Mouse (Mus musculus) hindbrain, embryonic 11.5 days (tissue): ENCODE data around the gene Rab36. TPM values are rescaled to one million over a fixed set of nuclear protein-coding genes. Genes with fewer than 3 reads are reported as not detected.

Experiments
- ATAC-seq: fragments of 200-750 bp; cut with Nextera tagmentation; 2 replicates; pipeline ENCODE4 v1.8.0; 2017; ENCODE audit warnings: mild to moderate bottlenecking, moderate TSS enrichment, moderate library complexity; ENCODE audit not compliant: low FRiP score
- DNase-seq: peaks from one replicate; pipeline ENCODE4 v3.0.0-alpha.2; 2015; ENCODE audit warnings: low spot score
- H3K27ac ChIP-seq: fragments of 300-500 bp; sonication (generic); 2 replicates; pipeline ENCODE4 v1.5.1; 2014; ENCODE audit warnings: mild to moderate bottlenecking, low read depth, low read length
- H3K27me3 ChIP-seq: fragments of 300-500 bp; sonication (generic); 2 replicates; pipeline ENCODE4 v1.6.1; 2014; ENCODE audit warnings: mild to moderate bottlenecking, low read length, moderate library complexity, mixed read lengths; ENCODE audit not compliant: control insufficient read depth, insufficient read depth
- H3K36me3 ChIP-seq: fragments of 300-500 bp; sonication (generic); 2 replicates; pipeline ENCODE4 v1.6.1; 2014; ENCODE audit warnings: mild to moderate bottlenecking, low read length, moderate library complexity, mixed read lengths; ENCODE audit not compliant: control insufficient read depth, insufficient read depth
- H3K4me1 ChIP-seq: fragments of 300-500 bp; sonication (generic); replicated peaks from 2 replicates; pipeline ENCODE4 v1.6.1; 2014; ENCODE audit warnings: low read length, mixed read lengths; ENCODE audit not compliant: control insufficient read depth, insufficient read depth
- H3K4me2 ChIP-seq: fragments of 300-500 bp; sonication (generic); replicated peaks from 2 replicates; pipeline ENCODE4 v1.6.1; 2014; ENCODE audit warnings: mild to moderate bottlenecking, low read depth, low read length
- H3K4me3 ChIP-seq: fragments of 300-500 bp; sonication (generic); 2 replicates; pipeline ENCODE4 v1.5.1; 2014; ENCODE audit warnings: low read depth, low read length
- H3K9ac ChIP-seq: fragments of 300-500 bp; sonication (generic); 2 replicates; pipeline ENCODE4 v1.6.1; 2014; ENCODE audit warnings: low read depth, low read length
- H3K9me3 ChIP-seq: fragments of 300-500 bp; sonication (generic); 2 replicates; pipeline ENCODE4 v1.6.1; 2016; ENCODE audit warnings: low read length; ENCODE audit not compliant: control insufficient read depth
- WGBS: fragments of 180-500 bp; shearing (Covaris S2); extraction: QIAGEN DNeasy Blood & Tissue Kit; methylation state at CpG from one replicate; pipeline ENCODE4 v1.1.7; 2014; 5-methylcytosine and 5-hydroxymethylcytosine counted together
- polyA plus RNA-seq: library from polyadenylated mRNA; unstranded; fragments of >200 nt; fragmentation: Nextera tagmentation; extraction: Ambion mirVana; gene quantifications from 2 replicates; pipeline ENCODE4 v1.2.1, GENCODE M21; 2014

Gene Rab36
- polyA plus RNA-seq, 1 experiment from 2014 or later: 6.8 TPM

DNA sequence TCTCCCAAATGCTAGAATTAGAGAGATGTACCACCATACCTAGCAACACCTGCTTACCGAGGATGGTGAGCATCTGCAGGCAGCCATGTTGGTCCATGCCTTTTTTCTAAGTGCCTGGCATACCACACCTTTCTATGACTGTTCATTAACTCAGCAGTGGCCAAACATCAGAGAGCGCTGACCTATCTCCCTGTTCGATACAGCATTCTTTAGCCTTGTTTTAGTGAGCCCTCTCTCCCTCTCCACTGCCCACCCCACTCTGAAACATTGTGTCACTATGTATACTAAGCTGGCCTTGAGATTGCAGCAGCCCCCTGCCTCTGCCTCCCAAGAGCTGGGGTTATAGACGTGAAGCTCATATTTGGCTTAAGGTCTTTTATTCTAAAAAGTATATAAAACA, 16.8 kb downstream of the Rab36 start:
- no peaks in the 10 kb centered on the region for H3K36me3 ChIP-seq
- WGBS: 92% methylated on average over 4 of the region's 4 CpGs
- no peak for ATAC-seq
- no peak overlapping the region for H3K4me3 ChIP-seq
- H3K4me1 ChIP-seq: peaks cover 3% of the 10 kb centered on the region; the same call in 1 of the 2 replicates
- no peaks in the 10 kb centered on the region for H3K27me3 ChIP-seq
- H3K27ac ChIP-seq: no peak overlapping the region
- no peaks in the 10 kb centered on the region for H3K9me3 ChIP-seq
- DNase-seq: no peak
- no peak overlapping the region for H3K4me2 ChIP-seq
- no peak overlapping the region for H3K9ac ChIP-seq

- no peaks in the 10 kb centered on the region for H3K27me3 ChIP-seq
- DNase-seq (no peak), ATAC-seq (no peak)
- H3K4me3 ChIP-seq: no peak overlapping the region
- H3K4me1 ChIP-seq: peaks cover 3% of the 10 kb centered on the region; the same call in 1 of the 2 replicates
- H3K36me3 ChIP-seq: no peaks in the 10 kb centered on the region
- no peak overlapping the region for H3K9ac ChIP-seq
- WGBS: 74% methylated on average over 6 of the region's 6 CpGs
- H3K4me2 ChIP-seq: no peak overlapping the region
- no peaks in the 10 kb centered on the region for H3K9me3 ChIP-seq
- no peak overlapping the region for H3K27ac ChIP-seq
Measured at GRCm38 (mm10) chr10:75054125-75054524, 17.3 kb downstream of the Rab36 start.

GRCm38 (mm10) chr10:75055672-75056071, 18.8 kb downstream of the Rab36 start:
- ATAC-seq (no peak), DNase-seq (no peak)

DNA sequence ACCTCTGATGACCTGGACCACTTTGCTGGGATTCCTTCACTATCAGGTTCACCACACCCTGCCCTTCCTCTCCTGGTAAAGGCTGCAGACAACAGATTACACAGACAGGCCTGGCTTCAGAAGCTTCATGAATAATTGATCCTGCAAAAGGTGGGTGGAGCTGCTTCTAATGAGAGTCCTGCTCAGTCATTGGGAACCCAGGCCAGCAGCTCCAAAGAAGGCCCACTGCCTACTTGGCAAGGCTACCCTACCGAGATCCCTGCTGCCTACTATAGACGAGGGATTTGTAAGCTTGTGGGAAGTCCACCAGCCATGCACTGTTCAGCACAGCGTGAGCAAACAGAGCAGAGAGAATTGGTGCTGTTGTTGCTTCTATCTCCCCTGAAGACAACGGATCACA, 19.4 kb downstream of the Rab36 start:
- WGBS: 4% methylated on average over 4 of the region's 4 CpGs
- ATAC-seq (peak; percentile 23; the same call in 1 of the 2 replicates), DNase-seq (peak; percentile 47)
- no peaks in the 10 kb centered on the region for H3K27me3 ChIP-seq
- H3K27ac ChIP-seq: peak overlapping the region; percentile 30; the same call in 1 of the 2 replicates
- no peak overlapping the region for H3K4me2 ChIP-seq
- no peak overlapping the region for H3K9ac ChIP-seq
- no peak overlapping the region for H3K4me3 ChIP-seq
- no peaks in the 10 kb centered on the region for H3K36me3 ChIP-seq
- H3K9me3 ChIP-seq: no peaks in the 10 kb centered on the region
- peaks cover 5% of the 10 kb centered on the region; the same call in 1 of the 2 replicates for H3K4me1 ChIP-seq

More at GRCm38 (mm10) chr10:75055672-75056071, 18.8 kb downstream of the Rab36 start:
- H3K27me3 ChIP-seq: no peaks in the 10 kb centered on the region
- H3K4me2 ChIP-seq: no peak overlapping the region
- H3K9ac ChIP-seq: no peak overlapping the region
- 56% methylated on average over 5 of the region's 5 CpGs for WGBS
- no peaks in the 10 kb centered on the region for H3K9me3 ChIP-seq
- no peaks in the 10 kb centered on the region for H3K36me3 ChIP-seq
- peaks cover 5% of the 10 kb centered on the region; the same call in 1 of the 2 replicates for H3K4me1 ChIP-seq
- 0 out of 2 replicates have a peak overlapping the region, but pooled peaks have one; percentile 36 for H3K27ac ChIP-seq
- H3K4me3 ChIP-seq: no peak overlapping the region

GRCm38 (mm10) chr10:75058336-75058735, 21.5 kb downstream of the Rab36 start:
- Histone ChIP-seq H3K4me2 (no peak overlapping the region), H3K27ac (no peak overlapping the region), H3K36me3 (no peaks in the 10 kb centered on the region), H3K9me3 (no peaks in the 10 kb centered on the region), H3K27me3 (peaks cover 4% of the 10 kb centered on the region; the same call in 1 of the 2 replicates), H3K4me1 (peaks cover 11% of the 10 kb centered on the region), H3K4me3 (no peak overlapping the region), H3K9ac (no peak overlapping the region)
- 90% methylated on average over 8 of the region's 8 CpGs for WGBS
- ATAC-seq (no peak), DNase-seq (no peak)

DNA sequence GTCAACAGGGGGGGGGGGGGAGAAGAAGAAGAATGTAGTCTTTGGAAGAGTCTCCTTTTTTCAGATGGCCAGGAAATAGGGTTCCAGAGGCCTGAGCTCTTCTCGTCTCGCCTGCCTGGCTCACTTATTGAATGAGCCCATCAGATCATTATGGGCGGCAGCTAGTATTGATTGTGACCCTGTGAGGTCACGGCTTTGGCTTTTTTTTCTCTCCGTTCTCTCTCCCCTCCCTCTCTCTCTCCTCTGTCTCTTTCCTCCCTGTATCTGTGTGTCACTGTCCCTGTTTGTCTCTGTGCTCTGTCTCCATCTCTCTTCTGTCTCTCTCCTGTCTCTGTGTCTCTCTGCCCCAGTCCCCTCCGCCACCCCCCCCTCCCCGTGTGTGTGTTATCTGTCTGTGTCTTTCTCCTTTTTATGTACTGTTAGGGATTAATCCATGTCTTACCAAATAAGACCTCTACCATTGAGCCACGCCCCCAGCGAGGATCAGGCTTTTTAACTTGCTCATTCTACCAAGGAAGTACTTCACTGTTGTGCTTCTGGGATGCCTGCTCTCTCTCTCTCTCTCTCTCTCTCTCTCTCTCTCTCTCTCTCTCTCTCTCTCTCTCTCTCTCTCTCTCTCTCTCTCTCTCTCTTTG, 22.0 kb downstream of the Rab36 start:
- no peak overlapping the region for H3K27ac ChIP-seq
- no peak overlapping the region; the same call in 1 of the 2 replicates for H3K4me2 ChIP-seq
- ATAC-seq (peak; percentile 9; the same call in 1 of the 2 replicates), DNase-seq (peak; percentile 48)
- H3K36me3 ChIP-seq: no peaks in the 10 kb centered on the region
- H3K9ac ChIP-seq: no peak overlapping the region
- WGBS: 19% methylated on average over 9 of the region's 9 CpGs
- H3K4me3 ChIP-seq: no peak overlapping the region
- no peaks in the 10 kb centered on the region for H3K9me3 ChIP-seq
- peaks cover 12% of the 10 kb centered on the region for H3K4me1 ChIP-seq
- peaks cover 4% of the 10 kb centered on the region; the same call in 1 of the 2 replicates for H3K27me3 ChIP-seq

GRCm38 (mm10) chr10:75059396-75059795, 22.5 kb downstream of the Rab36 start:
- H3K4me3 ChIP-seq: no peak overlapping the region
- H3K27me3 ChIP-seq: peaks cover 4% of the 10 kb centered on the region; the same call in 1 of the 2 replicates
- no peak overlapping the region for H3K9ac ChIP-seq
- 1% methylated on average over 11 of the region's 11 CpGs for WGBS
- peaks cover 12% of the 10 kb centered on the region for H3K4me1 ChIP-seq
- ATAC-seq: no peak
- H3K4me2 ChIP-seq: peak overlapping the region; percentile 3; the same call in 1 of the 2 replicates
- H3K36me3 ChIP-seq: no peaks in the 10 kb centered on the region
- DNase-seq: peak; percentile 81
- H3K9me3 ChIP-seq: no peaks in the 10 kb centered on the region
- H3K27ac ChIP-seq: no peak overlapping the region

DNA sequence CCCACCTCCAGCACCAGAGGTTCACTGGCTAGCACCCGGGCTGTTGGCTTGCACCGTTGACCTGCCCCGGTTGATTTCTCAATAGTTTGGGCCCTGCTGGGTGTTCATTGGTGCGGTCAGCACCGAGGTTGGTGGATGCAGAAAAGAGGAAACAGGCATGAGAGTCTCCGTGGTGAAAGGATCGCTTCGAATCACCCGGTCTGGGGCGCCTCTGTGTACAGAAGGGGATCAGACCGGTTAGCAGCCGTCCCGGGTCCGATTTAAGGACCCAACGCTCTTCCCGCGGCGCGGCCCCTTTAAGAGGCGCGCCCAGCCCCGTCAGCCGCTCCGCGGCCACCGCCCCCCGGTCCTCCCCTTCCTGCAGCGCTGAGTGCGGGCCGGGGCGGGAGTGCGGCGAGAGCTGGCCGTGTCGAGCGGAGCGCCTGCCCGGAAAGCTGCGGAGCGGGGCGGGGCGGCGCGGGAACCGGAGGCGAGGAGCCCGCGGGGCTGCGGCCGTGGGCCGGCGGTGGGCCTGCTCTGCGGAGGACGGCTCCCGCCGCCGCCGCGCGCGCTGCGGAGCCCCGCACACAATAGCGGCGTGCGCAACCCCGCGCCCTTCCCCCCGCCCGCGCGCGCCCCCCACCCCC, 23.5 kb downstream of the Rab36 start, which contains the start of gene Bcr:
Gene Bcr, plus strand, starts transcription at position 376 of the 626 bp plus-strand sequence.
- Histone ChIP-seq H3K4me1 (peaks cover 12% of the 10 kb centered on the region), H3K4me3 (peak within 1 kb of the TSS; percentile 86), H3K27me3 (peaks cover 4% of the 10 kb centered on the region; the same call in 1 of the 2 replicates), H3K4me2 (peak within 1 kb of the TSS; percentile 86), H3K9me3 (no peaks in the 10 kb centered on the region), H3K9ac (peak within 1 kb of the TSS; percentile 89), H3K36me3 (no peaks in the 10 kb centered on the region), H3K27ac (peak within 1 kb of the TSS; percentile 82)
- DNase-seq (peak; percentile 88), ATAC-seq (peak; percentile 88)
- WGBS: under 1% methylated on average over 31 of the region's 73 CpGs
